Mouse (Mus musculus) C2C12 (cell line): ENCODE measurements around the gene Kif26a. TPM values are rescaled to one million over a fixed set of nuclear protein-coding genes. Genes with fewer than 3 reads are reported as not detected.

Experiments
- H3K27me3 ChIP-seq: one replicate; pipeline ENCODE4 v1.6.1; 2011; ENCODE audit not compliant: control insufficient read depth, insufficient read depth, insufficient read length
- H3K36me3 ChIP-seq: one replicate; pipeline ENCODE4 v1.6.1; 2011; ENCODE audit not compliant: control insufficient read depth, insufficient read depth
- H3K4me3 ChIP-seq: one replicate; pipeline ENCODE4 v1.5.1; 2011; ENCODE audit warnings: mild to moderate bottlenecking, control low read depth; ENCODE audit not compliant: poor library complexity, insufficient read depth, severe bottlenecking
- H3K79me2 ChIP-seq: one replicate; pipeline ENCODE4 v1.6.1; 2011; ENCODE audit not compliant: control insufficient read depth, insufficient read depth
- H3K79me3 ChIP-seq: one replicate; pipeline ENCODE4 v1.6.1; 2011; ENCODE audit warnings: low read depth, control low read depth
- H3ac ChIP-seq: one replicate; pipeline ENCODE3; 2011; ENCODE audit warnings: low read depth; ENCODE audit not compliant: control insufficient read depth, insufficient read length
- CEBPB ChIP-seq: IDR thresholded peaks from one replicate; pipeline ENCODE4 v1.6.1; 2011; ENCODE audit warnings: low read depth, mild to moderate bottlenecking, control low read depth, moderate library complexity
- CTCF ChIP-seq: IDR thresholded peaks from one replicate; pipeline ENCODE4 v1.5.1; 2011; ENCODE audit not compliant: control insufficient read depth, insufficient read depth, insufficient read length
- FOSL1 ChIP-seq: IDR thresholded peaks from one replicate; pipeline ENCODE4 v1.8.0; 2011; ENCODE audit warnings: mild to moderate bottlenecking, low read length; ENCODE audit not compliant: poor library complexity, insufficient read depth, severe bottlenecking
- MAX ChIP-seq: IDR thresholded peaks from one replicate; pipeline ENCODE4 v1.6.1; 2011; ENCODE audit warnings: mild to moderate bottlenecking, control low read depth
- MYOD1 ChIP-seq: IDR thresholded peaks from one replicate; pipeline ENCODE4 v1.6.1; 2011; ENCODE audit warnings: low read depth; ENCODE audit not compliant: control insufficient read depth, insufficient read length
- MYOG ChIP-seq: IDR thresholded peaks from one replicate; pipeline ENCODE4 v1.6.1; 2011; ENCODE audit not compliant: control insufficient read depth, insufficient read length; ENCODE audit errors: extremely low read depth
- USF1 ChIP-seq: IDR thresholded peaks from one replicate; pipeline ENCODE4 v1.6.1; 2011; ENCODE audit warnings: low read depth, mild to moderate bottlenecking, control low read depth, moderate library complexity
- polyA plus RNA-seq: library from polyadenylated mRNA; unstranded; fragments of >200 nt; fragmentation: generic; extraction: Trizol; gene quantifications from one replicate; pipeline ENCODE4 v1.2.1, GENCODE M21; 2012; ENCODE audit warnings: missing spikeins

The Kif26a gene
- polyA plus RNA-seq, 1 experiment, result not detected

- no peak for TF ChIP-seq CEBPB
- TF ChIP-seq MYOG, result no peak
- TF ChIP-seq MYOD1, result no peak
- TF ChIP-seq MAX, result no peak
- no peak for TF ChIP-seq CTCF
- no peak for TF ChIP-seq FOSL1
- TF ChIP-seq USF1, result no peak
- no peaks in the 10 kb centered on the region for H3K36me3 ChIP-seq
- no peaks in the 10 kb centered on the region for H3K79me2 ChIP-seq
- no peaks in the 10 kb centered on the region for H3K79me3 ChIP-seq
- no peak overlapping the region for H3K4me3 ChIP-seq
- H3K27me3 ChIP-seq, result peaks cover 69% of the 10 kb centered on the region
- H3ac ChIP-seq, result no peak overlapping the region
These were observed 33.2 kb upstream of the Kif26a start for GRCm38 (mm10) chr12:112112686-112113396.

DNA sequence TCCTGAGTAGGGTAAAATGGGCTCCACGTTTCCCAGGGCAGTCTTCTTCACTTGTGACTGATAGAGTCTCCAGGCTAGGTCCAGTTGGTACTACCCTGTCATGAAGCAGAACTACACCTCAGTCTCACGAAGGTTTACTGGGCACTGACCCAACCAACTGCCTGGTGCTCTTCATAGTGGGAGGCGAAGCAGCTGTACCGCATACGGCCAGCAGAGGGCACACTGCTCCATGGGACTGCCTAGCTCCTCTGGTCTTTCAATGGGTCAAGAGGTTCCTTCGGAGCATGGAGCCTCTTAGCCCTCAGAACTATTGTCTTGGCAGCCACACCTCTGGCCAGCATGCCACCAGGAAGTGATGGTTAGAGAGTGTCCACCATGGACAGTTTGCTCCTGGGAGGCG, 32.3 kb upstream of the Kif26a start:
- no peaks in the 10 kb centered on the region for H3K36me3 ChIP-seq
- no peaks in the 10 kb centered on the region for H3K79me2 ChIP-seq
- TF ChIP-seq CEBPB, result no peak
- peak; percentile 65 for TF ChIP-seq CTCF
- H3K27me3 ChIP-seq, result peaks cover 72% of the 10 kb centered on the region
- no peaks in the 10 kb centered on the region for H3K79me3 ChIP-seq
- no peak overlapping the region for H3ac ChIP-seq
- H3K4me3 ChIP-seq, result no peak overlapping the region

DNA sequence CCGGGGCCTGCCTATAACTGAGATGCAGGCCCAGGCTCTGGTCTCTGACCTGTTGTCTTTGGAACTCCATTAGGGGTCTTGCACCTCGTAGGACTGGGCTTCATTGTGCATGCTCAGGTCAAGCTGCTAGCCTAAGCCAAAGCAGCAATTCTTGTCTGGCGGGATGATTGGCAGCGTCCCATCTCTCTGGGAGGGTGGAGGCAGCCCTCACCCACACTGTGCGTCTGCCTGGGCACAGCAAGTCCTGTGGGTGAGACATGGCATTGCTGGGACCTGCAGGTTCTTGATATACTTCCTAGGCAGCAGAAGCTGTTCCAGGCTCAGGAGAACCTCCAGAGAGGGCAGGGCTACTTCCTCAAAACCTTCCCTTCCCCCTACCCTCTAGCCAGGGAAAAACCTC, 29.0 kb upstream of the Kif26a start:
- Histone ChIP-seq H3ac (no peak overlapping the region), H3K79me2 (no peaks in the 10 kb centered on the region)
- no peak for TF ChIP-seq CEBPB
- no peak for TF ChIP-seq MAX
- TF ChIP-seq CTCF, result no peak
- no peak for TF ChIP-seq MYOG
- TF ChIP-seq USF1, result no peak
- no peak for TF ChIP-seq FOSL1
- no peak for TF ChIP-seq MYOD1

GRCm38 (mm10) chr12:112117649-112118048, 28.4 kb upstream of the Kif26a start:
- Histone ChIP-seq H3K79me2 (no peaks in the 10 kb centered on the region), H3ac (no peak overlapping the region), H3K27me3 (peaks cover 72% of the 10 kb centered on the region), H3K4me3 (no peak overlapping the region), H3K36me3 (no peaks in the 10 kb centered on the region), H3K79me3 (no peaks in the 10 kb centered on the region)
- TF ChIP-seq CTCF (no peak), MYOD1 (no peak), MAX (no peak), USF1 (no peak), MYOG (no peak), FOSL1 (no peak), CEBPB (no peak)

More for the DNA sequence above, 29.0 kb upstream of the Kif26a start:
- H3K27me3 ChIP-seq, result peaks cover 69% of the 10 kb centered on the region
- H3K36me3 ChIP-seq, result no peaks in the 10 kb centered on the region
- no peak overlapping the region for H3K4me3 ChIP-seq
- no peaks in the 10 kb centered on the region for H3K79me3 ChIP-seq

- Histone ChIP-seq H3K4me3 (no peak overlapping the region), H3K79me3 (no peaks in the 10 kb centered on the region), H3K79me2 (no peaks in the 10 kb centered on the region), H3ac (no peak overlapping the region), H3K27me3 (peaks cover 76% of the 10 kb centered on the region), H3K36me3 (no peaks in the 10 kb centered on the region)
- TF ChIP-seq MAX (no peak), USF1 (no peak), CTCF (no peak), CEBPB (no peak), MYOG (no peak), FOSL1 (no peak), MYOD1 (no peak)
These were observed 24.8 kb upstream of the Kif26a start for GRCm38 (mm10) chr12:112121188-112121587.

DNA sequence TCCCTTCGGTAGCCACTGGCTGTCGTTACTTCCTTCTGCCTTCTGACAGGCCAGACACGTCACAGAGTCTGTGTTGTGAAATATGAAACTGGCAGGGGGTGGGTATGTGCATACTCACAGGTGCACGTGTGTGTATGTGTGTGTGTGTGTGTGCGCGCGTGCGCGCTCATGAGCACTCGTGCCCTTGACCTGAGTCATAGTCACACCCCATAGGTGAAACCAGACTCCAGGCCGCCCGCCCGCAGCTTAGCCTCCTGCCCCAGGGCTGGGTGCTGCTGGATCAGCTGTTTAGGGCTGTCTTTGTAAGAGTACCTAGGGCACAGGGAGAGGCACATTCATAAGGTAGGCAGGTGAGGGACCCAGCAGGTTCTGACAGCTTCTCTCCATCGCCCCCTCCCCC, 20.1 kb upstream of the Kif26a start:
- Histone ChIP-seq H3K79me3 (no peaks in the 10 kb centered on the region), H3K27me3 (peaks cover 54% of the 10 kb centered on the region)
- no peak for TF ChIP-seq MYOG
- peak; percentile 13 for TF ChIP-seq MYOD1

More for the DNA sequence above, 20.1 kb upstream of the Kif26a start:
- H3ac ChIP-seq, result no peak overlapping the region
- H3K36me3 ChIP-seq, result no peaks in the 10 kb centered on the region
- no peak overlapping the region for H3K4me3 ChIP-seq
- no peaks in the 10 kb centered on the region for H3K79me2 ChIP-seq
